Mouse (Mus musculus): ENCODE data around the gene Cacng7. TPM values are rescaled to one million over a fixed set of nuclear protein-coding genes. Genes with fewer than 3 reads are reported as not detected.
A peak's percentile ranks its signal among the peaks of the same experiment; 100 is the strongest.

Cacng7 gene
- total RNA-seq, 2 experiments from 2014 or later, result 169 to 180 TPM

DNA sequence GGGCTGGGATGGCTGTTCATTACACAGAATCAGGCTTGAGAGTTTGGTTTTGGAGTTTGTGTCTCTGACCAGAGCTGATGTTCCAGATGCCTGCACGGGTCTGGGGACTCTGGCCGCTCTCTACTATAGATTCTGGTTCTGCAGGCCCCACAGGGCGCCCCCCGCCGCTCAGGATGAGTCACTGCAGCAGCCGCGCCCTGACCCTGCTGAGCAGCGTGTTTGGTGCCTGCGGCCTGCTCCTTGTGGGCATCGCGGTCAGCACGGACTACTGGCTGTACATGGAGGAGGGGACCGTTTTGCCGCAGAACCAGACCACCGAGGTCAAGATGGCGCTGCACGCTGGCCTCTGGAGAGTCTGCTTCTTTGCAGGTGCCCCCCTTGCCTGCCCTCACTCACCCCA lies 3.7 kb downstream of the Cacng7 start:
- intact Hi-C loops (cut with DNase I), result no loop called here
- no peak for DNase-seq (ENCODE audit: low spot score in 2 of 2)

DNA sequence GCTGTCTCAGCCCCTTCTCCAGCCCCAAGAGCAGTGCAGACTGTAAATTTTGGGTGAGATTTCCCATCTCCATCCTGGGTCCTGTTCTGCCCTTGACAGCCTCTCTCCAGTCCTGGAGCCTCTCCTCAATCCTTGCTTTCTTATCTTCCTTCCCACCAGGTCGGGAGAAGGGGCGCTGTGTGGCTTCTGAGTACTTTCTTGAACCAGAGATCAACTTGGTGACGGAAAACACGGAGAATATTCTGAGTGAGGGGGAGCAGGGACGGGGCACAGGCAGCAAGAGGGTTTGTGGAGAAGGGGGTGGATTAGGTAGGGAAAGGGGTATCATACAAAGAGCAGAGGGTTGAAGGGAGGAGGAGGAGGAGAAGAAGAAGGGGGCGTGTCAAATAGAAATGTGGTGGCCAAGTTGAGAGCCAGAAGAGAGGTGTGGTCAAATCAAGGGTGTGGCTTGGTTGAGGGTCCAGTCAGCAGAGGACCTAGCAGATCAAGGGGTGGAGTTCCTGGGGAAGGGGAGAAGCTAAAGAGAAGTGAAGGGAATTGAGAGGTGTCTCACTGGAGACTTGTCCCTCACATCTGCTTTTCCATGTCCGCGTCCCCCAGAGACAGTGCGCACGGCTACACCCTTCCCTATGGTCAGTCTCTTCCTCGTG lies 5.7 kb downstream of the Cacng7 start:
- no peak for DNase-seq (ENCODE audit: low spot score in 2 of 2)

DNA sequence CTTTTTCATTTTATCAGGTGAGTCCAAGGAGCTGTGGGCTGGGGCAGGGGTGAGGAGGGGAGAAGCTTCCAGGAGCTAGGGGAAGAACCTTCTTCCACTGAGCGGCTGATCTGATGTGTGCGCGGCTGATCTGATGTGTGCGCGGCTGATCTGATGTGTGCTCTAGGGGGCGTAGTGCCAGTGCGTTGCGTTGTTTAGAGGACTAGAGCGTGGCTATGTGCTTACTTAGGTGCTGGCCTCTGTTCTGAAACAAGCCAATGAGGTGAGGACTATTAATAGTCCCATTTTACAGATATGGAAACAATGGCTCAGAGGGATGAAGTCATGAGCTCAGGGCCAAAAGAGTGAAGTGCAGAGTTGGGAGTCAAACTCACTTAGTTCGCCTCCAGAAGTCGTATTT lies 6.3 kb downstream of the Cacng7 start:
- intact Hi-C loops (cut with DNase I), result no loop called here
- no peak for DNase-seq (ENCODE audit: low spot score in 2 of 2)

More for the DNA sequence above, 5.7 kb downstream of the Cacng7 start:
- intact Hi-C loops (cut with DNase I), result no loop called here

DNA sequence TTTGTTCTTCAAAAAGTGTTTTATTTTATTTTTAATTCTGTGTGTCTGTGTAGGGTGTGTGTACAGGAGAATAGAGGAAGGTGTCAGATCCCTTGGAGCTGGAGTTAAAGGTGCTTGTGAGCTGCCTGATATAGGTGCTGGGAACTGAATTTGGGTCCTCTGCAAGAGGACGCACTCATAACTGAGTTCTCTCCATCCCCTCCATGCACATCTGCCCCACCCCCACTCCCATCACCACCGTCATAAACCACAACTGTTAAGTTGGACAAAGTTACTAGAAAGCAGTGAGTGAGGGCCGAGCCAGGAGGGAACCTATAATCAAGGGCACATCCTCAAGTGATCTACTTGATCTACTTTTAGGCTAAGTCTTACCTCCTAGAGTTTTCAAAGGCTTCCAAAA lies 11.1 kb downstream of the Cacng7 start:
- DNase-seq (ENCODE audit: low spot score in 2 of 2), result no peak
- intact Hi-C loops (cut with DNase I), result loop anchor here (5.0 kb wide), 1 partner anchor 52 kb away; no protein-coding TSS in a partner anchor

DNA sequence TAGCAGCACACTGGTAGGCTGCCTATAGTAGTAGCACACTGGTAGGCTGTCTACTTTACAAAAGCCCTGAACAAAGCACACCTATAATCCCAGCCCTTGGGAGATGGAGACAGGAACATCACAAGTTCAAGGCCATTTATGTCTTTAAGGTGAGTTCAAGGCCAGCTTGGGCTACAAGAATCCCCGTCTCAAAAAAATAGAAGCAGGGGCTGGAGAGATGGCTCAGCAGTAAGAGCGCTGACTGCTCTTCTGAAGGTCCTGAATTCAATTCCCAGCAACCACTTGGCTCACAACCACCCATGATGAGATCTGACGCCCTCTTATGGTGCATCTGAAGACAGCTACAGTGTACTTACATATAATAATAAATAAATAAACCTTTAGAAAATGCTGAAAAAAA lies 12.5 kb downstream of the Cacng7 start:
- intact Hi-C loops (cut with DNase I), result no loop called here
- no peak for DNase-seq (ENCODE audit: low spot score in 2 of 2)

DNA sequence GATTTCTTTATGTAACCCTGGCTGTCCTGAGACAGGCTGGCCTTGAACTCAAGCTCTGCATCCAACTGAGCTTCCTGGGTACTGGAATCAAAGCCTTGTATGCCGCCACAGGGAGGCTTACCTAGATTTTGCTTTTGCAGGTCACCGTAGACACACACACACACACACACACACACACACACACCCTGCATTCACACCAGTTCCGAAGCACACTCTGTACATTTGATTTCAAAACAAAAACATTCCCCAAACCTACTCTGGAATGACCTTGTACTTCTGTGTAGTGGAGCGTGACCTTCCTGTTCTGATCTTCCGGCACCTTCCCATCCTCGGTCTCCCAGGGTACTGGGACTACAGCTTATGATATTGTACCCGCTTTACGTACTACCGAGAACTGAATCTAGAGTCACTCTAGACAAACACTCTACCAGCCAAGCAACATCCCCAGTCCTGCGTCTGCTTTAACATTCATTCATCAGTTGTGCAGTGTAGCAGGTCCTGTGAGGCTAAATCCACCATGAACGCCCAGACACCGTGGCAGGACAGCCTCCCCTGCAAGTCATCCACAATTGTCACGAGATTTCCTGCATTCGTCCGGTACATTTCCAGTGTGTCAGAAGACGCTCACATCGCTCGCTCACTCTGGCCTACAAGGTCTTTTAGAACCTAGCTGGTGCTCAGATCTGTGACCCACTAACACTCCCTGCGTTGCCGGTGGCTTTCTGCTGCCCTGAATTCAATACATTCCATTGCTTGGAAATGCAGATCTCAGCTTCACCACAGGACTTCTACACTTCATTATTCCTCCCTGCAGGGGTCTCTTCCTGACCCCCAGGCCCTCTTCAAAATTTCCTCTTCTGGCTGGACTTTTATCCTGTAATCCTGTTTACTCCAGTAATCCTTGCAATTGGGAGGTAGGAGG lies 14.9 kb downstream of the Cacng7 start:
- intact Hi-C loops (cut with DNase I), result no loop called here
- DNase-seq (ENCODE audit: low spot score in 2 of 2), result no peak

DNA sequence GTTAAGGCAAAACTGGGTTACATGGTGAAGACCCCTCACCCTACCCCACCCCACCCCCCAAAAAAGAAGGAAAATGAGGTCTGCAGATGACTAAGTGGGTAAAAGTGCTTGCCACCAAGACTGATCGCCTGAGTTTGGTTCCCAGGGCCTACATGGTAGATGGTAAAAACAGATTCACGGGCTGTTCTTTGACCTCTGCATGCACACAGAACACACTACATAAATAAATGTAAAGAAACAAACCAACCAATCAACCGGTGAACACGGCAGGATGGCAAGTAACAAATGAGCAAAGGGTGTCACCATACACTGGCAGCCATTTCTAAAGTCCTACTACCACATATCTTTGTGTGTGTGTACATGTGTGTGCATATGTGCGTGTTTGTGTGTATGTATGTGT lies 15.6 kb downstream of the Cacng7 start:
- intact Hi-C loops (cut with DNase I), result no loop called here
- DNase-seq (ENCODE audit: low spot score in 2 of 2), result no peak

DNA sequence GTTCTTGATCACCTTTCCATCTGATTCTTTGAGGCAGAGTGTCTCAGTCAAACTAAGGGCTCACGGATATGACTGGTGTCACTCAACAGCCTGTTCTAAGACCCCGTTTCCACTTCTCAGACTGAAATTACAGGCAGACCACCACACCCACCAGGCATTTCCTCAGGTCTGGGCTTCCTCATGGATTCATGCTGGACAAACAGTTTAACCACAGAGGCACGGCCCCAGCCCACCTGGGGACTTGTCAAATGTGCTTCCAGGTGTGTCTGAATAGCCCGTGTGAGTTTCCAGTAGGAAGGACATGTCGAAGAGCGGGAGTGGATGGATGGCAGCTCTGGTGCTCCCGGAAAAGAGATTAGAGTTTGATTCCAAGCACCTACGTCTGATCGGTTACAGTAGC lies 17.0 kb downstream of the Cacng7 start:
- intact Hi-C loops (cut with DNase I), result no loop called here
- no peak for DNase-seq (ENCODE audit: low spot score in 2 of 2)

DNA sequence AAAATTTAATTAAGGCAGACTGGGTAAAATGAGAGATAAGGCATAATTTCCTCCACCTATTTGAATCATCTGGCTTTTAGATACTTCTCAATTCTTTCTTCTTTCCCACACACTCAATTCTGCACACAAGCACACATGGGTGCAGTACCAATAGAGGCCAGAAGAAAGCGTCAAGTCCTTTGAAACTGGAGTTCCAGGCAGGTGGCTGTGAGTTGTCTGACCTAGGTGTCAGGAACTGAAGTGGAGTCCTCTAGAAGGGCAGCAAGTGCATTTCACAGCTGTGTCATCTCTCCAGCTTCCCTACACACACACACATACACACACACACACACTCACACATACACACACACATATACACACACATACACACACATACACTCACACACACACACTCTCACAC lies 18.8 kb downstream of the Cacng7 start:
- DNase-seq (ENCODE audit: low spot score in 2 of 2), result no peak
- intact Hi-C loops (cut with DNase I), result no loop called here

DNA sequence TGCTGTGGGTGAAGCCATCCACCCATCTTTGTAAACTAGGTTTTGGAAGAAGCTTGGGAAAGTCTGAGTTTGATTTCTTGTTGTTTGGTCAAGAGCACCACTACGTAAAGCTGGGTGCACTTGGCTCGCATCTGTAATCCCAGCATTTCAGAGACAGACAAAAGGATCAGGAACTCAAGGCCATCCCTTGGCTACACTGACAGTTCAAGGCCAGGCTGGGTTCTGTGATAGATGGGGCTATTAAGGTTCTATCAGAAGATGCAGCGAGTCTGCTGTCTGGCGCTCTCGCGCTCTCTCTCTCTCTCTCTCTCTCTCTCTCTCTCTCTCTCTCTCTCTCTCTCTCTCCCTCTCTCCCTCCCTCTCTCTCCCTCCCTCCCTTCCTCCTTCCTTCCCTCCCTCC lies 22.1 kb downstream of the Cacng7 start:
- no peak for DNase-seq (ENCODE audit: low spot score in 2 of 2)
- intact Hi-C loops (cut with DNase I), result no loop called here

DNA sequence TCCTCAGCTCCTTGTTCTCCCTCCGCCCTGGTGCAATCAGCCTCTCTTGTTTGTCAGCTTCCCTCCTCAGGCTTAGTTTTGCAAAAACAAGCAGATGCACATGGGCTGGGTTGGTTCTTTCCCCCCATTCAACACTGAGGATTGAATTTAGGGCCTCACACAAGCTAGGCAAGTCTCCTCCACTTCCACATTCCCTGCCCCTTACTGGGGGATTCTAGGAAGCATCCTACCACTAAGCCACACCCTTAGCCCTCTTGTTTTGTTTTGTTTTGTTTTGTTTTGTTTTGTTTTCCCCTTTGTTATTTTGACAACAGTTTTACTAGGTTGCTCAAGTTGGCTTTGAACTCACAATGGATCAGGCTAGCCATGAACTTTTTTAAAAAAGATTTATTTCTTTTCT lies 27.9 kb downstream of the Cacng7 start:
- DNase-seq (ENCODE audit: low spot score in 2 of 2), result no peak
- intact Hi-C loops (cut with DNase I), result no loop called here

DNA sequence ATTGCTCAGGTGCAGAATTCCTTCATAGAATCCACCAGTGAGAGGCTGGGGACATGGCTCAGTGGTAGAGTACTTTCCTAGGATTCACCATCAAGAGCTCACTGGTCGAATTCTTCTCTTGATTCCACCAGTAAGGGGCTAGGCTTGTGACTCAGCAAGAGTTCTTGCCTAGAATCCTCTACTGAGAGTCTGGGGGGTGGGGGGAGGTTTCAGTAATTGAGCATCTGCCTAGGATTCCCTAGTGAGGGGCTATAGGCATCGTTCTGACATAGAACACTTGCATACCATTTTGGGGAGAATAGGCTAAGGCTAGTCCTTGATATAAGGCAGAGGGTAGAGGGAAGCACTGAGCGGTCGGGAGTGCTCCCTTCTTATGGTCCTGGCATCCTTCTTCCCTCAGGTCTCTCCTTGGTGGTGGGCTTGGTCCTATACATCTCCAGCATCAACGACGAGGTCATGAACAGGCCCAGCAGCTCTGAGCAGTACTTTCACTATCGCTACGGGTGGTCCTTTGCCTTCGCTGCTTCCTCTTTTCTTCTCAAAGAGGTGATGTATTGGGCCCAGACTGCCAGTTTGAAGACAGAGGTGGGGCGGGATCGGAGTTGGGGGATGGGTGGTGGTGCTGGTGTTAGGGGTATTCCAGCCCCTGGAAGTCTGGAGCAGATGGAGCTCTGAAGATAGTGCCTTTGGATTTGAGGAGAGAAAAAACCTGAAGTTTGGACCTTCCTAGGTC lies 33.0 kb downstream of the Cacng7 start:
- DNase-seq (ENCODE audit: low spot score in 2 of 2), result no peak
- intact Hi-C loops (cut with DNase I), result no loop called here

DNA sequence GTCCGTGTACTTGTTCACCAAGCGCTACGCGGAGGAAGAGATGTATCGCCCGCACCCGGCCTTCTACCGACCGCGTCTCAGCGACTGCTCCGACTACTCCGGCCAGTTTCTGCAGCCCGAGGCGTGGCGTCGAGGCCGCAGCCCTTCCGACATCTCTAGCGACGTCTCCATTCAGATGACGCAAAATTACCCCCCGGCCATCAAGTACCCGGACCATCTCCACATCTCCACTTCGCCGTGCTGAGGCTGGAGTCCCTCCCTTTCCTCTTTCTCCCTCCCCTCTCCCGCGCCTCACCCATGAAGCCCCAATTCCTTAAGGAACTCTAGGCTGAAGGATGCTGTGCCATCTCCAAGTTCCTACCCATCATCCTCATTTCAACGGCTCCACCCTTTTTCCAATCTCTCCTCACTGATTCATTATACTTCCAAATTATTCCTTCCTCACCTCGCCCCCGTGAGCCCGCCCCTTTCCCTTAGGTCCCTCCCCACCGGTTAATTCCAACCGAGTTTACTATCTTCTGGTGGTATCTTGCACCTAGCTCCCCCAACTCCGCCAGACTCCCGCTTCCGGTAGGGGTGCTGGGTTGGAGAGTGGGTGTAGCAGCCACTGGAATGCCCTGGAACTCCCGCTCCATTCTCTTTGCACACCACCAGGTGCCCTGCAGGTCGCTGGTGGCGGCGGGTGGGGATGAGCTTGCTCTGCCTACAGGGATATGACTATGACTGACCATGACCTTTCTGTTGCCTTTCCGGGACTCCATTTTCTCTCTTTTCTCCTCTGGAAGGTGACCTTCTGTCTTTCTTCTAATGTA lies 34.2 kb downstream of the Cacng7 start:
- DNase-seq (ENCODE audit: low spot score in 2 of 2), result no peak
- intact Hi-C loops (cut with DNase I), result no loop called here

DNA sequence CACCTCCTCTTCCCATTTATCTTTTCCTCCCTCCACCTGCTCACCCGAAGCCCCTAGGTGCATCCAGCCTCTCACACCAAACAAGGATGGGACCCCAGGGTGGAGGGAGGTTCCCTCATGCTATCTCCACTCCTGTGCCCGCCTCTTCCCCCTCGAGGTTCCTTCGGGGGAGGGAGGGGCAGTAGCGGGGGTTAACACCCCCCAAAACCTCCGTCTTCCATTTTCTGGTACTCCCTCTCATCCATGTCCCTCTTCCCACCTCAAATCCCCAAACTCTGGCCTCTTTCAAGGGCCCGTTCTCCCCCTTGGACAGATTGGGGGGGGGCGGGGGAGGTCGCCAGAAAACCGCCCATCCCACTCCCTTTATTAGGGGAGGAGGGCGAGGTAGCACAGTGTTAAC lies 34.8 kb downstream of the Cacng7 start:
- DNase-seq (ENCODE audit: low spot score in 2 of 2), result no peak
- intact Hi-C loops (cut with DNase I), result no loop called here

DNA sequence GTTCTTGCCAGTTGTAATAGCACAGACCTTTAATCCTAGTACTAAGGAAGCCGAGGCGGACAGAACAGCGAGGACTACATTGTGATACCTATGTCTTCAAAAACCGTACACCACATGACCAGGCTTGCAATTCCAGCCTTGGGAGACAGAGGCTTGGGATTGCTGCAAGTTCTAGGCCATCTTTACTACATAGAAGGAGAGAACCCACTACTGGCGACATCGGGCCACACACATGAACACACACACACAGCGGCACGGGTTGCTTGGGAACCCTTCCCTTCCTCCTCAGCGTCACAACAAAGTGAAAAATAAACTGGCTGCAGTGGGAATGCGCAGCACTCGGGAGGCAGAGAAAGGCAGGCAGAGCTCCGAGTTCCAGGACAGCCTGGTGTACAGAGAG lies 35.6 kb downstream of the Cacng7 start:
- DNase-seq (ENCODE audit: low spot score in 2 of 2), result no peak
- intact Hi-C loops (cut with DNase I), result no loop called here

DNA sequence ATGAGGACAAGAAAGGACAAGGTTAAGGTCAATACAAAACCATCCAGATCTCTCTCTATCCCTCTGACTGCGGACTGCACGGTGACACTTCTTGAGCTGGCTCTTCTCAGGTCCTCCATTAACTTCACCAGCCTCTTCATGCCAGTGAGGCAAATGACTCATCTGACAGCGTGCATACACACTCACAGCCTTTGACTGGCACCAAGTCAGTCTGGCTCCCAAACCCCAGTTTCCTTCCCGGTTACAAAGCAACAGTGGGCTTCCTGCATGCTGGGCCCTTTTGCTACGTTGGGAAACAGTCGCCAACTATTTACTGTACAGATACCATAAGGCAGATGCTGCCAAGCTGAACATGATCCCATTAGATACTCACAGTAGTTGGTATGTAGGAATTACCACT lies 36.4 kb downstream of the Cacng7 start:
- intact Hi-C loops (cut with DNase I), result no loop called here
- DNase-seq (ENCODE audit: low spot score in 2 of 2), result no peak

DNA sequence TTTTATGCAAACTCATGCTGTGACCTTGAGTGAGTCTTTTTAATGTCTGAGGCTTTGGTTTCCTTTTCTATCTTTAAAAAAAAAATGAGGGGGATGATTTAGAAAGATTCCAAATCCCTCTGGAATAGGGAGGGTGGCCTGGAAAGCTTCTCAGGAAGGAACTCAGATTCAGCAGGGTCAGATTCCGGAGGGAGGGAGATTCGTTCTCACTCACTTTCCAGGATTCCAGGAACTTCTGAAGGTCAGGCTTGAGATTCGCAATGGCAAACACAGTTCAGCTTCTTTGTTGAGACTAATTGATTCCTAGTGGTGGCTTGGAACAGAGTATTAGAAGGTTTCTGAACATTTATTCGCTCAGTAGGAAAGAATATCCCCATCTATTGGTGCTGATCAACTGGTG lies 37.7 kb downstream of the Cacng7 start:
- DNase-seq (ENCODE audit: low spot score in 2 of 2), result no peak
- intact Hi-C loops (cut with DNase I), result no loop called here

DNA sequence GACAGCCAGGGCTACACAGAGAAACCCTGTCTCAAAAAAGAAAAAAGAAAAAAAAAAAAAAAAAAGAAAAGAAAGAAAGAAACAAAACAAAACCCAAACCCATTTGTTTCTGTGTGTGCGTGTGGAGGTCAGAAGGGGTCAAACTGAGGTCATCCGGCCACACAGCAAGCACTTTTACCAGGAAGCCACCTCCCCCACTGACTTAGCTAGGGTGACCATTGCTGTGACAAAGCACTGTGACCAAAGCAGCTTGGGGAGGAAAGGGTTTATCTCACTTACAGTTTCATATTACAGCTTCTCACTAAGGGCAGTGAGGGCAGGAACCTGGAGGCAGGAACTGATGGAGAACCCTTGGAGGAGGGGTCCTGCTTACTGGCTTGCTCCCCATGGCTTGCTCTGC lies 39.6 kb downstream of the Cacng7 start:
- no peak for DNase-seq (ENCODE audit: low spot score in 2 of 2)
- intact Hi-C loops (cut with DNase I), result no loop called here

DNA sequence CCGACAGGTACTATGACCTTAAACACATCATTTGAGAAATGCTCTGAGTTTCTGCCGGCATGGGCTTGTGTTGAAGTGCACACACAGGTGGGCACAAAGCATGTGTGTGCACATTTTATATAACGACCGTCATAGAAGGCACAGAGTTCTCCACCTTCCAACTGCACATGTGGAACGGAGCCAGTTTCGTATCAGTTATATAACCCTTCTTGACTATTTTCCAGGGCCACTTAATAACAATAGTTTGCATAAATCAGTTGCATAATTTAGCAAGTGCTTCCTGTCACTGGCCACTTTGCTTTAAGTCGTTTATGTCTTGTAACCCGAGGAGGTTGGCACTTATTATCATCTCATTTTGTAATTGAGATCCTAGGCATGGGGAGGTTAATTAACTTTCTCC lies 41.0 kb downstream of the Cacng7 start:
- intact Hi-C loops (cut with DNase I), result no loop called here
- DNase-seq (ENCODE audit: low spot score in 2 of 2), result no peak

DNA sequence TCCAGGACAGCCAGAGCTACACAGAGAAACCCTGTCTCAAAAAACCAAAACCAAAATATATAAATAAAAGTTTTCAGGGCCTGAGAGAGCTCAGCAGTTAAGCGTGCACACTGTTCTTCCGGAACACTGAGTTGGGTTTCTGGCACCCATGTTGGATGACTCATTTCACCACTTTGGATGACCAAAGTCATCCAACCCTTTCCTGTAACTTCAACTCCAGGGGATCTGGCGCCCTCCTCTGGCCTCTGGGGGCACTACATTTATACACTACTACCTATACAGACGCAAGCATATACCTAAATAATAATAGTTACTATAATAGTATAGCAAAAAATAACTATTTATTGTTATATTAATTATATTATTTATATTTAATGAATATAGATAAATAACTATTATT lies 44.1 kb downstream of the Cacng7 start:
- intact Hi-C loops (cut with DNase I), result no loop called here
- DNase-seq (ENCODE audit: low spot score in 2 of 2), result peak in 1 of 2 experiments; percentile 53
